Mouse (Mus musculus) kidney, adult 2 months (tissue): ENCODE measurements at regions not wholly inside any gene's neighbourhood (a gene's known extent, or its start where the extent isn't known, plus 50 kb on each side); places are given as distances from the start of the nearest gene placed in this dataset.

ENCODE experiments used
- CTCF ChIP-seq: fragments of 200-500 bp; conservative IDR thresholded peaks from 2 replicates; pipeline ENCODE4 v1.5.1; 2011; ENCODE audit warnings: low read depth, mild to moderate bottlenecking, control low read depth, low read length, moderate library complexity, mixed read lengths; ENCODE audit not compliant: insufficient read depth, insufficient read length
- POLR2A ChIP-seq: fragments of 200-500 bp; IDR thresholded peaks from one replicate; pipeline ENCODE4 v1.6.1; 2011; ENCODE audit warnings: low read depth, low read length, control low read depth

DNA sequence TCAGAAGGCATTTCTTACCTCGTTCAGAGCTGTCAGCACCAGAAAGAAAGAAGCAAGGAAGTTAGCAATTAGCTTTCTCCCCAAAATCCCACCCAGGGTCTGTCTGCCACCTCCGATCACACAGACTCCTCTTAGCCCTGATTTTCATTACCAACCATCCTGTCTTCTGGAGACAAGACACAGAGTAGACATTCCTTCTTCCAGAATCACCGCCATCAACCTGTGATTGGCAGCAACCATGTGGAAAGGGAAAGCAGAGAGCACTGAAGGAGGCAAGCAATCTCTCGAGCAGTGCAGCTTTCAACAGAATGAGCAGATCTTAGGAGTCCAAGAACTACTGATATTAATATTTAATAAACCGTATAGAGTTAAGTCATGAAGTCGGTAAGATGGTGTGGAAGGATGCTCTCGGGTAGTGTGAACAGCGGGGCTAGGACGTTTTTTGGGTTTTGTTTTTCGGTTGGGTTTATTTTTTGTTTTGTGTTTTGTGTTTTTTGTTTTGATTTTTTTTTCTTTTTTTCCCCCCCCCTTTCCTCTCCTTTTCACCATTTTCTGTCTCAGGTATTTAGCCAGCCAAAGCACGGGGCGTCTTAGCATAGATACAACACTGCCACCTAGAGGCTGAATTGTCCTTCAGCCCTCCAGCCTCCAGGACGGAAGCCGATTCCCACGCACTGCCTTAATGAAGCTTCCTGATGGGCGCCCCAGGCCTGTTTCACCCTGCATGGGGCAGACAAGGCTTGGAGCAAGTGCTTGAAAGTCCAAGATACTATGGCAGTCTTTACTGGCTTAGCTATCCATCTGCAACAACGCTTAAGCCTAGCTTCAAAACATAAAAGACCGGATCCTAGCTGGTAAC is 2505.0 kb upstream of the 5930422O12Rik start:
- peak; percentile 79 for TF ChIP-seq CTCF
- no peak for TF ChIP-seq POLR2A
